Mouse (Mus musculus) kidney, adult 2 months (tissue): ENCODE measurements around the gene Npm3.

Experiments used
- CTCF ChIP-seq: fragments of 200-500 bp; conservative IDR thresholded peaks from 2 replicates; pipeline ENCODE4 v1.5.1; 2011; ENCODE audit warnings: low read depth, mild to moderate bottlenecking, control low read depth, low read length, moderate library complexity, mixed read lengths; ENCODE audit not compliant: insufficient read depth, insufficient read length
- POLR2A ChIP-seq: fragments of 200-500 bp; IDR thresholded peaks from one replicate; pipeline ENCODE4 v1.6.1; 2011; ENCODE audit warnings: low read depth, low read length, control low read depth

DNA sequence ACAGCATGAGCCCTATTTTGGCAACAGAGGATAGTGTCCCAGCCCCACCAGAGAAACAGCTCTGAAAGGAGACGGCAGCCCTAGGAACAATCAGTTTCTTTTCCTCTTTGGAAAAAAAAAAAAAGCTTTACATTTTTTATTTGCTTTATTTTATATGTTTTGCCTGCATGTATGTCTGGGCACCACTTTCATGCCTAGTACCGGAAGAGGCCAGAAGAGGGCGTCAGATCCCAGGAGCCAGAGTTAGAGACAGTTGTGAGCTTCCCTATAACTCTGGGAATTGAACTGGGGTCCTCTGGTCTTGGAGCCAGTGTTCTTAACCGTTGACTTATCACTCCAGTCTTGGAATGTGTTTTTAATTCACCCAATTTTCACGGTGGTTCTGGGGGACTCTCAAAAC is 27.2 kb downstream of the Npm3 start:
- TF ChIP-seq CTCF = no peak
- no peak for TF ChIP-seq POLR2A
